Mouse (Mus musculus) CH12.LX (cell line): Measurements from ENCODE around the gene Serpina3b.

ENCODE experiments used
- CTCF ChIP-seq, 2 experiments: IDR thresholded peaks in 1 of 2; conservative IDR thresholded peaks in 1 of 2; 2 replicates each; pipeline ENCODE4 v1.5.1; 2011 to 2012; ENCODE audit warnings: low read depth in 2 of 2, low read length in 2 of 2, improper control_type of control experiment in 1 of 2, inconsistent platforms in 1 of 2, mild to moderate bottlenecking in 1 of 2, moderate library complexity in 1 of 2
- IRF4 ChIP-seq: IDR thresholded peaks from 2 replicates; pipeline ENCODE4 v1.6.1; 2014; ENCODE audit warnings: low read depth, mild to moderate bottlenecking, inconsistent platforms, low read length, improper control_type of control experiment
- JUN ChIP-seq: IDR thresholded peaks from 2 replicates; pipeline ENCODE4 v1.6.1; 2011; ENCODE audit warnings: low read depth, mild to moderate bottlenecking, low read length, improper control_type of control experiment, moderate library complexity; ENCODE audit not compliant: insufficient read depth
- PAX5 ChIP-seq: IDR thresholded peaks from 2 replicates; pipeline ENCODE4 v1.6.1; 2012; ENCODE audit warnings: low read length, inconsistent platforms, mixed read lengths
- POLR2A ChIP-seq: IDR thresholded peaks from 2 replicates; pipeline ENCODE4 v1.6.1; 2011; ENCODE audit warnings: low read depth, mild to moderate bottlenecking, improper control_type of control experiment, low read length

DNA sequence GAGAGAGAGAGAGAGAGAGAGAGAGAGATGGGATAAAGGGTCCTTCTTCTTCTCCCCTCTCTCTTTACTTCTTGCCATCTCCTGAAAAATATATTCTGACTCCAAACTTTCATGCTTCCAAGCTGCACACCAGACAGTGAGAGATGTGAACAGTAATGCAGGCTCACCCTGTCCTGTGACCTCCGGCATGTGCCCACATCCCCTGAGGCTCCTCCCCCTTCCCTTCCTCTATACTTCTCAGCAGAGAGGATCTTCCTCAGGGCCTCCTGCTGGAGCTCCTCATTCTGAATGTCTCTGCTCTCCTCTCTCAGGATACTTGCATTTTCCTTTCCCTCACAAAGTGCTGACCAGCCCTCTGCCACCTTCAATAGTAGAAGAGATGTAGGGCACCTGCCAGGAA lies 14.6 kb downstream of the Serpina3b start:
- TF ChIP-seq POLR2A (no peak), PAX5 (no peak), CTCF (conservative IDR thresholded peaks at IDR 0.05 in 1 of 2, IDR thresholded peaks at IDR 0.05 in 1 of 2; ENCODE audit: low read depth in 2 of 2, low read length in 2 of 2) (no peak), IRF4 (no peak), JUN (no peak)
